Mouse (Mus musculus) common myeloid progenitor, adult 5-6 weeks (primary cell): ENCODE data around the gene Msl3. TPM values are rescaled to one million over a fixed set of nuclear protein-coding genes. Genes with fewer than 3 reads are reported as not detected.
A peak's percentile ranks its signal among the peaks of the same experiment; 100 is the strongest.

Source experiments
- ATAC-seq: replicated peaks from 2 replicates; pipeline ENCODE4 v1.8.0; 2016; ENCODE audit warnings: low read depth, mild to moderate bottlenecking, moderate TSS enrichment, inconsistent platforms; ENCODE audit not compliant: poor library complexity, severe bottlenecking
- total RNA-seq: library from RNA; stranded (forward); fragments of 200-1000, 187-1606 nt; gene quantifications from 2 replicates; pipeline ENCODE4 v1.2.3, GENCODE M21; 2017

The Msl3 gene
- total RNA-seq, result 117 and 146 TPM in 2 replicates

GRCm38 (mm10) chrX:168673525-168674406 is at the start of gene Msl3:
TSS of gene Msl3 (minus strand) at chrX:168673898.
- peak; percentile 76 for ATAC-seq

- ATAC-seq, result 0 out of 2 replicates have a peak, but pooled peaks have one; percentile 39
Observed at GRCm38 (mm10) chrX:168717969-168718368, 44.3 kb upstream of the Msl3 start.

GRCm38 (mm10) chrX:168674407-168674962 is 787 bp upstream of the Msl3 start:
- ATAC-seq, result no peak

- no peak for ATAC-seq
Observed at GRCm38 (mm10) chrX:168672913-168673524, 679 bp downstream of the Msl3 start.

GRCm38 (mm10) chrX:168672425-168672824 is 1.3 kb downstream of the Msl3 start:
- peak; percentile 79 for ATAC-seq

GRCm38 (mm10) chrX:168663982-168664689 is 9.6 kb downstream of the Msl3 start:
- ATAC-seq, result no peak

- ATAC-seq, result peak; percentile 66; the same call in 1 of the 2 replicates
Observed at GRCm38 (mm10) chrX:168660236-168660635, 13.5 kb downstream of the Msl3 start.

- peak; percentile 80 for ATAC-seq
Observed at GRCm38 (mm10) chrX:168659803-168660202, 13.9 kb downstream of the Msl3 start.

GRCm38 (mm10) chrX:168659275-168659674 is 14.4 kb downstream of the Msl3 start:
- peak; percentile 50; the same call in 1 of the 2 replicates for ATAC-seq

- no peak for ATAC-seq
Observed at GRCm38 (mm10) chrX:168657795-168658194, 15.9 kb downstream of the Msl3 start.

- ATAC-seq, result no peak
Observed at GRCm38 (mm10) chrX:168649336-168649735, 24.4 kb downstream of the Msl3 start.

- no peak for ATAC-seq
Observed at GRCm38 (mm10) chrX:168647746-168648145, 26.0 kb downstream of the Msl3 start.

GRCm38 (mm10) chrX:168643451-168643850 is 30.2 kb downstream of the Msl3 start:
- ATAC-seq, result no peak

- ATAC-seq, result peak; percentile 99
Observed at GRCm38 (mm10) chrX:168639556-168640356, 33.9 kb downstream of the Msl3 start.

Other genes starting within 250 kb of the Msl3 start
- not detected in 2 replicates for gene Frmpd4, start 96.7 kb downstream of the Msl3 start, total RNA-seq
- gene Arhgap6, start 121.2 kb upstream of the Msl3 start, total RNA-seq, result 24.6 and 25.3 TPM in 2 replicates